Mouse (Mus musculus) kidney, postnatal 0 days (tissue): ENCODE results near the gene Mad1l1. TPM values are rescaled to one million over a fixed set of nuclear protein-coding genes. Genes with fewer than 3 reads are reported as not detected.

Experiments used
- ATAC-seq: fragments of 200-750 bp; cut with Nextera tagmentation; replicated peaks from 2 replicates; pipeline ENCODE4 v1.8.0; 2017; ENCODE audit warnings: low read depth, moderate number of reproducible peaks, moderate TSS enrichment, moderate library complexity; ENCODE audit not compliant: low FRiP score
- DNase-seq: peaks from one replicate; pipeline ENCODE4 v3.0.0-alpha.2; 2016; ENCODE audit warnings: low spot score
- H3K27ac ChIP-seq: fragments of 300-500 bp; sonication (generic); 2 replicates; pipeline ENCODE4 v1.5.1; 2014; ENCODE audit warnings: mild to moderate bottlenecking
- H3K27me3 ChIP-seq: fragments of 300-500 bp; sonication (generic); 2 replicates; pipeline ENCODE4 v1.6.1; 2014; ENCODE audit warnings: low read length, mixed read lengths; ENCODE audit not compliant: insufficient read depth
- H3K36me3 ChIP-seq: fragments of 300-500 bp; sonication (generic); 2 replicates; pipeline ENCODE4 v1.6.1; 2014; ENCODE audit warnings: low read length, mixed read lengths; ENCODE audit not compliant: insufficient read depth
- H3K4me1 ChIP-seq: fragments of 300-500 bp; sonication (generic); replicated peaks from 2 replicates; pipeline ENCODE4 v1.6.1; 2014; ENCODE audit warnings: antibody characterized with exemption, low read length, mixed read lengths; ENCODE audit not compliant: insufficient read depth
- H3K4me2 ChIP-seq: fragments of 300-500 bp; sonication (generic); 2 replicates; pipeline ENCODE4 v1.6.1; 2014; ENCODE audit warnings: mild to moderate bottlenecking, low read length, moderate library complexity, mixed read lengths
- H3K4me3 ChIP-seq: fragments of 300-500 bp; sonication (generic); replicated peaks from 2 replicates; pipeline ENCODE4 v1.5.1; 2014; ENCODE audit warnings: low read depth, low read length
- H3K9ac ChIP-seq: fragments of 300-500 bp; sonication (generic); 2 replicates; pipeline ENCODE4 v1.6.1; 2014; ENCODE audit warnings: low read depth, low read length
- H3K9me3 ChIP-seq: fragments of 300-500 bp; sonication (generic); replicated peaks from 2 replicates; pipeline ENCODE4 v1.6.1; 2016; ENCODE audit warnings: low read length, inconsistent platforms, mixed read lengths
- CTCF ChIP-seq: IDR thresholded peaks from 2 replicates; pipeline ENCODE4 v1.5.1; 2016; ENCODE audit warnings: antibody characterized with exemption, low read depth, mild to moderate bottlenecking, moderate library complexity
- WGBS: fragments of 180-500 bp; shearing (Covaris S2); extraction: QIAGEN DNeasy Blood & Tissue Kit; methylation state at CpG from one replicate; pipeline ENCODE4 v1.1.7; 2014; 5-methylcytosine and 5-hydroxymethylcytosine counted together
- polyA plus RNA-seq: library from polyadenylated mRNA; unstranded; fragments of >200 nt; fragmentation: Nextera tagmentation; extraction: Ambion mirVana; gene quantifications from 2 replicates; pipeline ENCODE4 v1.2.1, GENCODE M21; 2015

Gene Mad1l1
- polyA plus RNA-seq, 1 experiment from 2014 or later: 25.8 TPM

GRCm38 (mm10) chr5:139991531-139991930 lies 329.8 kb downstream of the Mad1l1 start:
- no peaks in the 10 kb centered on the region for H3K4me1 ChIP-seq
- no peak overlapping the region for H3K27ac ChIP-seq
- WGBS: 82% methylated on average over 3 of the region's 3 CpGs
- H3K9ac ChIP-seq: no peak overlapping the region
- ATAC-seq (no peak), DNase-seq (no peak)
- H3K9me3 ChIP-seq: 0 out of 2 replicates have a peak, but pooled peaks cover 3% of the 10 kb centered on the region
- H3K4me2 ChIP-seq: no peak overlapping the region
- no peak overlapping the region for H3K4me3 ChIP-seq
- H3K36me3 ChIP-seq: no peaks in the 10 kb centered on the region
- no peaks in the 10 kb centered on the region for H3K27me3 ChIP-seq
- no peak for TF ChIP-seq CTCF

DNA sequence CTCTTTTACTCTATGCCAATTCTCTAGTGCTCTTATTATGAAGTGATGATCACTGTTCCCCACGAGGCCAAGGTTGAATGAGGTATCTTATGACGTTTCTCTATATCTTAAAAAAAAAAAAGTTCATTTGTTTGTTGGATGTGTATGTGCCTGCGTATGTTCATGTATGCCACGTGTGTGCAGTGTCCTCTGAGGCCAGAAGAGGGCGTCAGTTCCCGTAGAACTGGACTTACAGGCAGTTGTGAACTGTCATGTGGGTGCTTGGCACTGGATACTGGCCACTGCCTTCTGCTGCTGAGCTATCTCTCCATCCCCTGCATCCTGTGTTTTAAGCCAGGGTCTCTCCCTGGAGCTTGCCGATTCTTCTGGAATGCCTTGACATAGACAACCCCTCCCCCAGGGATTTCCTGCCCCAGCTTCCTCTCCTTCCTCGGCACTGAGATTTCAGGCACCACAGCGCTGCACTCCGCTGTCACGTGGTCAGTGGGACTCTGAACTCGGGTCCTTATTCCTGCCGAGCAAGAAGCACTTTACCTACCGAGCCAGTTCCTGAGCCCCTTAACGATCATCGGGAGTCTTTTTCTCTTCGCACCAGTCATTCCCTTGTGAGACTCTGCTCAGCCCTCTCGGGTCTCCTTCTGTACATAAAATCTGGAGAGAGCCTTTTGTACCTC lies 336.1 kb downstream of the Mad1l1 start:
- Histone ChIP-seq H3K27me3 (no peaks in the 10 kb centered on the region), H3K9ac (no peak overlapping the region), H3K4me2 (no peak overlapping the region), H3K27ac (no peak overlapping the region), H3K9me3 (no peaks in the 10 kb centered on the region), H3K4me3 (no peak overlapping the region), H3K4me1 (no peaks in the 10 kb centered on the region), H3K36me3 (no peaks in the 10 kb centered on the region)
- ATAC-seq (no peak), DNase-seq (no peak)
- WGBS: 44% methylated on average over 18 of the region's 18 CpGs
- peak; percentile 5; the same call in 1 of the 2 replicates for TF ChIP-seq CTCF

GRCm38 (mm10) chr5:139981976-139982375 lies 339.4 kb downstream of the Mad1l1 start:
- Histone ChIP-seq H3K27me3 (no peaks in the 10 kb centered on the region), H3K4me3 (no peak overlapping the region), H3K36me3 (no peaks in the 10 kb centered on the region), H3K4me2 (no peak overlapping the region), H3K4me1 (no peaks in the 10 kb centered on the region), H3K9ac (no peak overlapping the region), H3K9me3 (no peaks in the 10 kb centered on the region), H3K27ac (no peak overlapping the region)
- no peak for DNase-seq
- ATAC-seq: no peak
- no peak for TF ChIP-seq CTCF
- WGBS: 87% methylated on average over 1 of the region's 1 CpGs

- Histone ChIP-seq H3K4me1 (no peaks in the 10 kb centered on the region), H3K4me3 (no peak overlapping the region), H3K36me3 (no peaks in the 10 kb centered on the region), H3K27ac (no peak overlapping the region), H3K4me2 (no peak overlapping the region), H3K9ac (no peak overlapping the region), H3K9me3 (no peaks in the 10 kb centered on the region), H3K27me3 (no peaks in the 10 kb centered on the region)
- DNase-seq: no peak
- 81% methylated on average over 9 of the region's 9 CpGs for WGBS
- TF ChIP-seq CTCF: no peak
- ATAC-seq: no peak
Observed at GRCm38 (mm10) chr5:139979371-139979770, 342.0 kb downstream of the Mad1l1 start.

DNA sequence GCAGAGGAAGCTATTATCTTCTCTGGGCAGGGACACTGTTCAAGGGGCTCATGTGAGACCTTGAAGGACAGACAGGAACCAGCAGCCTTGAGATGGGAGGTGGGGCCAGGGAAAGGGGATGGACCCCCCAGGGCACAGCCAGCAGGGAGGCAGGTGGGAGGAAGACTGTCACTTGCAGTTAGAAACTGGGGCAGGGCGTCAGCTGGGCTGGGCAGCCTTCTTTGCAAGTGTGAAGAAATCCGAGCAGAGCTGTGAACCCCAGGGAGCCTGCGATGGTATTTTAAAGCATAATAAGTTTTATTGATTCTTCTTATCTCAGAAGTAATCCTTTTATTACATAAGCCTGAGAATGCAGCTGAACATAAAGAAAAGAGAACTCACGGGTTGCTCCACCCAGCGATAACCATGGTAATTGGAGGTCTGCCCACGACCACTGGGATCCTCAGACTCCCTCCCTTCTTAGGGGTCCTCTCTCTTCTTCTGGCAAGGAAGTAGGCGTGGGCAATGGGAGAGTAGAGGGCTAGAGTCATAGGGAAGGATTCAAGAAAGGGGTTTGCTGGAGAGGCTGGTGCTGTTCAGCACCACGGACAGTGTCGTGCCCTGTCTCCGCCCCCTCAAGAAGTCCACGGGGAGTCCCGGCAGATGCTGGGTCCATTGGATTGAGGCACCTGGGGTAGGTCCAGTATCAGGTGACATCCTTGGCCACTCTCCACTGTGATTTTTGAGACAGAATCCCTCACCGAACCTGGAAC lies 342.7 kb downstream of the Mad1l1 start:
- no peak for TF ChIP-seq CTCF
- H3K9ac ChIP-seq: no peak overlapping the region
- WGBS: 6% methylated on average over 13 of the region's 13 CpGs
- H3K4me2 ChIP-seq: no peak overlapping the region
- H3K9me3 ChIP-seq: no peaks in the 10 kb centered on the region
- DNase-seq (peak; percentile 52), ATAC-seq (no peak)
- H3K36me3 ChIP-seq: no peaks in the 10 kb centered on the region
- H3K4me3 ChIP-seq: no peak overlapping the region
- H3K27me3 ChIP-seq: no peaks in the 10 kb centered on the region
- H3K4me1 ChIP-seq: no peaks in the 10 kb centered on the region
- H3K27ac ChIP-seq: no peak overlapping the region

DNA sequence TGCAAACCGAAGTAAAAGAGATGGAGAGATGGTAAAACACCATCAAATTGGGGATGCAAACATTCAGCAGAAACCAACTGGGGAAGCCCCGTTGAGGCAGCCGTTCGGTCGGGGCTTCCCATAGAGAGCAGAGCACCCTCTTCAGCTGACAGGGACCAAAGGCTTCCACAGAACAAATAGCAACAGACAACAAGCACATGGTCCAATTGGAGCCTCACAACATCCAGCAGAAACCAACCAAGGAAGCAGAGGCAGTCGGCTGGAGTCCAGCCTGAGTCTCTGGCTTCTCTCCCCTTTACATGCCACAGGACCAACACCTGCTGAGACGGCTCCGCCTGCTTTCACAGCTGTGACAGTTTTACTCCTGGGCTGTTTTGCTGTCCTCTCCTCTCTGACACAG lies 343.9 kb downstream of the Mad1l1 start:
- ATAC-seq (no peak), DNase-seq (no peak)
- Histone ChIP-seq H3K9me3 (no peaks in the 10 kb centered on the region), H3K9ac (no peak overlapping the region), H3K36me3 (no peaks in the 10 kb centered on the region), H3K27ac (no peak overlapping the region), H3K4me1 (no peaks in the 10 kb centered on the region), H3K4me2 (no peak overlapping the region), H3K4me3 (no peak overlapping the region), H3K27me3 (no peaks in the 10 kb centered on the region)
- 35% methylated on average over 8 of the region's 8 CpGs for WGBS
- TF ChIP-seq CTCF: no peak
